Mouse (Mus musculus): ENCODE data around the gene Rrbp1. TPM values are rescaled to one million over a fixed set of nuclear protein-coding genes. Genes with fewer than 3 reads are reported as not detected.

Rrbp1 gene
- 18.1 and 18.5 TPM in 2 replicates for polyA plus RNA-seq (2015; fragmentation: Nextera tagmentation; extraction: Ambion mirVana)

GRCm38 (mm10) chr2:144011080-144011551 lies at the start of gene Rrbp1:
Gene Rrbp1, minus strand, starts transcription at chr2:144011263.
- WGBS: under 1% methylated on average over 53 of the region's 53 CpGs

GRCm38 (mm10) chr2:144057735-144058134 lies 46.7 kb upstream of the Rrbp1 start:
- Histone ChIP-seq H3K27me3 (no peaks in the 10 kb centered on the region), H3K27ac (replicated peaks) (no peak overlapping the region), H3K36me3 (no peaks in the 10 kb centered on the region), H3K4me2 (replicated peaks) (no peak overlapping the region), H3K9me3 (no peaks in the 10 kb centered on the region), H3K4me1 (no peaks in the 10 kb centered on the region), H3K4me3 (no peak overlapping the region), H3K9ac (replicated peaks) (no peak overlapping the region)
- no peak for ATAC-seq (replicated peaks)
- WGBS: 41% methylated on average over 2 of the region's 2 CpGs

More at GRCm38 (mm10) chr2:144011080-144011551, at the start of gene Rrbp1:
- peak within 1 kb of the TSS; percentile 68 for H3K4me2 ChIP-seq (replicated peaks)
- no peaks in the 10 kb centered on the region for H3K27me3 ChIP-seq
- peaks cover 11% of the 10 kb centered on the region for H3K4me1 ChIP-seq
- H3K9ac ChIP-seq (replicated peaks): peak within 1 kb of the TSS; percentile 68
- H3K27ac ChIP-seq (replicated peaks): peak within 1 kb of the TSS; percentile 80
- no peaks in the 10 kb centered on the region for H3K36me3 ChIP-seq
- ATAC-seq (replicated peaks): peak; percentile 99
- peak within 1 kb of the TSS; percentile 85 for H3K4me3 ChIP-seq
- no peaks in the 10 kb centered on the region for H3K9me3 ChIP-seq

- Histone ChIP-seq H3K27ac (replicated peaks) (no peak overlapping the region), H3K9ac (replicated peaks) (no peak overlapping the region), H3K4me3 (no peak overlapping the region), H3K36me3 (no peaks in the 10 kb centered on the region), H3K27me3 (no peaks in the 10 kb centered on the region), H3K4me2 (replicated peaks) (no peak overlapping the region), H3K9me3 (no peaks in the 10 kb centered on the region), H3K4me1 (peaks cover 5% of the 10 kb centered on the region; the same call in 1 of the 2 replicates)
- 61% methylated on average over 8 of the region's 8 CpGs for WGBS
- ATAC-seq (replicated peaks): peak; percentile 87
Measured at GRCm38 (mm10) chr2:144052410-144053065, 41.5 kb upstream of the Rrbp1 start.

- no peak for ATAC-seq (replicated peaks)
- Histone ChIP-seq H3K27ac (replicated peaks) (no peak overlapping the region), H3K4me1 (peaks cover 5% of the 10 kb centered on the region; the same call in 1 of the 2 replicates), H3K9me3 (no peaks in the 10 kb centered on the region), H3K27me3 (no peaks in the 10 kb centered on the region), H3K9ac (replicated peaks) (no peak overlapping the region), H3K4me2 (replicated peaks) (no peak overlapping the region), H3K36me3 (no peaks in the 10 kb centered on the region), H3K4me3 (no peak overlapping the region)
- 94% methylated on average over 6 of the region's 6 CpGs for WGBS
Measured at GRCm38 (mm10) chr2:144050861-144051260, 39.8 kb upstream of the Rrbp1 start.

- Histone ChIP-seq H3K27ac (replicated peaks) (no peak overlapping the region), H3K27me3 (no peaks in the 10 kb centered on the region), H3K4me2 (replicated peaks) (no peak overlapping the region), H3K4me3 (no peak overlapping the region), H3K9ac (replicated peaks) (no peak overlapping the region), H3K4me1 (peaks cover 5% of the 10 kb centered on the region; the same call in 1 of the 2 replicates), H3K36me3 (no peaks in the 10 kb centered on the region), H3K9me3 (no peaks in the 10 kb centered on the region)
- 79% methylated on average over 8 of the region's 8 CpGs for WGBS
- ATAC-seq (replicated peaks): no peak
Measured at GRCm38 (mm10) chr2:144050146-144050680, 39.1 kb upstream of the Rrbp1 start.

- Histone ChIP-seq H3K9me3 (no peaks in the 10 kb centered on the region), H3K36me3 (no peaks in the 10 kb centered on the region), H3K4me1 (no peaks in the 10 kb centered on the region), H3K27me3 (no peaks in the 10 kb centered on the region), H3K4me2 (replicated peaks) (no peak overlapping the region), H3K9ac (replicated peaks) (no peak overlapping the region), H3K4me3 (no peak overlapping the region), H3K27ac (replicated peaks) (no peak overlapping the region)
- 85% methylated on average over 11 of the region's 11 CpGs for WGBS
- no peak for ATAC-seq (replicated peaks)
Measured at GRCm38 (mm10) chr2:144046916-144047315, 35.9 kb upstream of the Rrbp1 start.

GRCm38 (mm10) chr2:144045756-144046560 lies 34.9 kb upstream of the Rrbp1 start:
- Histone ChIP-seq H3K9me3 (no peaks in the 10 kb centered on the region), H3K4me3 (no peak overlapping the region), H3K9ac (replicated peaks) (no peak overlapping the region), H3K4me2 (replicated peaks) (no peak overlapping the region), H3K27me3 (no peaks in the 10 kb centered on the region), H3K4me1 (no peaks in the 10 kb centered on the region), H3K36me3 (no peaks in the 10 kb centered on the region), H3K27ac (replicated peaks) (no peak overlapping the region)
- 0 out of 2 replicates have a peak, but pooled peaks have one; percentile 19 for ATAC-seq (replicated peaks)
- 69% methylated on average over 5 of the region's 5 CpGs for WGBS

GRCm38 (mm10) chr2:144044726-144045125 lies 33.7 kb upstream of the Rrbp1 start:
- H3K4me1 ChIP-seq: no peaks in the 10 kb centered on the region
- H3K27ac ChIP-seq (replicated peaks): no peak overlapping the region
- H3K36me3 ChIP-seq: no peaks in the 10 kb centered on the region
- H3K4me2 ChIP-seq (replicated peaks): no peak overlapping the region
- no peaks in the 10 kb centered on the region for H3K9me3 ChIP-seq
- H3K27me3 ChIP-seq: no peaks in the 10 kb centered on the region; the same call in 1 of the 2 replicates
- 84% methylated on average over 6 of the region's 6 CpGs for WGBS
- no peak for ATAC-seq (replicated peaks)
- H3K9ac ChIP-seq (replicated peaks): no peak overlapping the region
- no peak overlapping the region for H3K4me3 ChIP-seq

GRCm38 (mm10) chr2:144032664-144033063 lies 21.6 kb upstream of the Rrbp1 start, which contains the start of gene Banf2:
Gene Banf2, plus strand, starts transcription at chr2:144033059.
- 87% methylated on average over 2 of the region's 2 CpGs for WGBS
- no peak within 1 kb of the TSS for H3K27ac ChIP-seq (replicated peaks)
- no peak within 1 kb of the TSS for H3K9ac ChIP-seq (replicated peaks)
- no peak within 1 kb of the TSS for H3K4me2 ChIP-seq (replicated peaks)
- ATAC-seq (replicated peaks): no peak
- no peaks in the 10 kb centered on the region for H3K27me3 ChIP-seq
- H3K9me3 ChIP-seq: no peaks in the 10 kb centered on the region
- H3K4me3 ChIP-seq: no peak within 1 kb of the TSS
- no peaks in the 10 kb centered on the region for H3K36me3 ChIP-seq
- no peaks in the 10 kb centered on the region for H3K4me1 ChIP-seq

- no peak for ATAC-seq (replicated peaks)
- Histone ChIP-seq H3K36me3 (no peaks in the 10 kb centered on the region), H3K9ac (replicated peaks) (no peak overlapping the region), H3K27me3 (no peaks in the 10 kb centered on the region), H3K4me1 (no peaks in the 10 kb centered on the region), H3K4me2 (replicated peaks) (no peak overlapping the region), H3K27ac (replicated peaks) (no peak overlapping the region), H3K4me3 (no peak overlapping the region), H3K9me3 (no peaks in the 10 kb centered on the region)
- WGBS: 91% methylated on average over 7 of the region's 7 CpGs
Measured at GRCm38 (mm10) chr2:144030791-144031190, 19.7 kb upstream of the Rrbp1 start.

- H3K36me3 ChIP-seq: no peaks in the 10 kb centered on the region
- 82% methylated on average over 4 of the region's 4 CpGs for WGBS
- H3K4me3 ChIP-seq: no peak overlapping the region
- no peaks in the 10 kb centered on the region for H3K4me1 ChIP-seq
- no peak overlapping the region for H3K27ac ChIP-seq (replicated peaks)
- H3K27me3 ChIP-seq: no peaks in the 10 kb centered on the region
- H3K4me2 ChIP-seq (replicated peaks): no peak overlapping the region
- no peaks in the 10 kb centered on the region for H3K9me3 ChIP-seq
- no peak overlapping the region for H3K9ac ChIP-seq (replicated peaks)
- ATAC-seq (replicated peaks): no peak
Measured at GRCm38 (mm10) chr2:144026456-144026855, 15.4 kb upstream of the Rrbp1 start.

GRCm38 (mm10) chr2:144025361-144025760 lies 14.3 kb upstream of the Rrbp1 start:
- 93% methylated on average over 9 of the region's 9 CpGs for WGBS
- H3K4me1 ChIP-seq: no peaks in the 10 kb centered on the region
- no peaks in the 10 kb centered on the region for H3K36me3 ChIP-seq
- H3K4me2 ChIP-seq (replicated peaks): no peak overlapping the region
- H3K9me3 ChIP-seq: no peaks in the 10 kb centered on the region
- H3K27me3 ChIP-seq: no peaks in the 10 kb centered on the region
- no peak for ATAC-seq (replicated peaks)
- no peak overlapping the region for H3K27ac ChIP-seq (replicated peaks)
- H3K9ac ChIP-seq (replicated peaks): no peak overlapping the region
- no peak overlapping the region for H3K4me3 ChIP-seq

Measured in forebrain, embryonic 15.5 days (tissue).